Mouse (Mus musculus): ENCODE results near the gene Klhl31.

The Klhl31 gene

DNA sequence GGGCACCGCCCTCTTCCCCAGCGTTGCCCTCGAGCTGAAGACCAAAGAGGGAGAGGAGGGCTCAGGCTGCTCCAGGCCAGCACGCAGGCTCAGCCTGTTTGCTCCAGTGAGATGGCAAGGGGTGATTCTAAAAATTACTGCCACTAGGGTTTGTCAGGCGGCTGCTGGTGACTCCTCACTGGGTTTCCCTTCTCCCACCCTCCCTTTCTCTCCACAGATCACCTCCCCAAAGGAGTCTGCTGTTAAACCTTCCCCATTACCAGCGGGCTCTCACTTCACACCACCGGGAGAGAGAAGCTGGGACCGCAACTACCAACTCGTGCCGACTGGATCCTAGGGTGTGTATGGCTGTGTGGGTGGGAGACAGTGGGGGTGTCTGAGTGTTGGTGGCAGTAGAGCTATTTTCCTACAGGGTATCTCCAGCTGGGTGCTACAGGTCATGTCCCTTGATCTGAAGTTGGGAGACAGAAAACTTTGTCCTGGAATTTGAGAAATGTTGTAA lies at the start of gene Klhl31:
TSS of gene Klhl31 (plus strand) at position 51 of the 502 bp plus-strand sequence.
- DNase-seq, result no peak

GRCm38 (mm10) chr9:77586806-77587591 lies 49.3 kb upstream of the Klhl31 start:
- DNase-seq, result no peak

DNA sequence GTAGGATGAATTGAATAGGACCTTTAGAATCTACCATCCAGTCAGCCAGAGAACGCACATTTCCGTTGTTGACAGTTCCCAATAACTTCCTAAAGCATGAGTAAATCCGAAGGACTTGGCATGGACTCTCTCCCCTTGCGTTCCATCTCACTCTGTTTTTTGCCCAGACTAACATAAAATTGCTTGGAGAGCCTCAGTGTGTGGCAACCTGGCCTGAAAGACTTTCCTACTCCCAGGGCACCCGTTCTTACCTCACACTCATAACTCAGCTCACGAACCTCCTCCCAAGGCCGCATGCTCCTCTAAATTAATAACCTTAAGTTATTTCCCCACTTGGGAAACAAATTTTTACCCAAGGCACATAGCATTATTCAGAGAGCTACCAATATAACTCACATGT lies 48.7 kb upstream of the Klhl31 start:
- no peak for DNase-seq

GRCm38 (mm10) chr9:77589496-77589895 lies 46.8 kb upstream of the Klhl31 start:
- no peak for DNase-seq

DNA sequence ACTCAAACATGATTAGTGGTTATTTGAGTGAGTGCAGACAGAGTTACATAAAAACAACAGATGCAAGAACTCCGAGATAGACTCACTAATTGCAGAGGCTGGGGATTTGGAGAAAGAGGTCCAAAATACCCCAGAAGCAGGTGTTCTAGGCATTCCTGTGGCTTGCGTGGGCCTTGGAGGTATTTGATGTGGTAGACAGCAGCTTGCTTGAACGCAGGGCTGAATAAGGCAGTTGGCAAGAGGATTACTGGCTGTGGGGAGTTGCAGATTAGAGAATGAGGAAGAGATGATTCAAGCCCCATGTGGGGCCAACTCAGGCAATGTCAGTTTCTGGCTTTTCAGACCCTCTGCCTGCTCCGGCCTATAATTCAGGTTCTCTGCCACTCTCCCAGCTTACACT lies 43.9 kb upstream of the Klhl31 start:
- no peak for DNase-seq

DNA sequence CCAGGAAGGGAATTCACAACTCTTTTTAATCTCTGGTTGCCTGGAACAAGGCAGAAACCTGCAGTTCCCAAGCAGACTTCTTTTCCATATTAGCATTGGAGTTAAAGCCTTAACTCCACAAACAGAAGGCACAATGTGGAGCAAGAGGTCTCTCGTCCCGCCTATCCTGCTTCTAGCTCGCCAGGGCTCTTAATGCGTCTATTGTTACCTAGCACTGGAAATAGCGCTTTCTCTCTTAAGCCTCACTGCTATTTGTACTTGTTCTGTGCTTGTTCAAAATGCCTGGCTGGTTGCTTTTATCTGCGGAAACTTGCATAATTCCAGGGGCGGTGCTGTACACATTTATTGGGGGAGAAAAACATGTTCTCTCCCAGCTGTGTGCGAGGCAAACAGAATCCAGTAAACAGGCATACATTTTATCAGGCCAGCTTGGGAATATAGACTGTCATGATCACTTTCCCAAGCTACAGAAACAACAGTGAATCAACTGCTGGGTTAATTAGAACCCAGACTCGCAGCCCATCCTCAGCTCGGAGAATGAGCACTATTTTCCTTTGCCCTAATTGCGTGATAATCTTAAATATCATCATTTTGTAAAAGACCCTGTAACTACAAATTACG lies 41.2 kb upstream of the Klhl31 start:
- no peak for DNase-seq

DNA sequence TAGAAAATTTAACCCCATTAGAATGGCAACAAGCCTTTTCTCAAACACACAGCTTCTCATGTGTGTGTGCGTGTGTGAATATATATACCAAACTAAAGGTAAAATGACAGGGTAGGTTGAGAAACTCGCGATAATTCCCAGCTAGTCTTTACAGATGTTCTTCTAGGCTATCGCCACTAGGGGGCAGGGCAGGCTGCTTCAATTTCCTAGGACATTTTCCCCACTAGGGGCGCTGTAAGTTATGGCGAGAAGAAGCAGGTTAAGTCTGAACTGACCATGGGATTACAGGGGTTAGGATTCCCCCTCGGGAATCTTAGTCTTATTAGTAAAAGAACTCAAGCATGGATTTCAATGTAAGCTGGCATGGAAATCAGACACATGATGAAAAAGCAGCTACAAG lies 39.9 kb upstream of the Klhl31 start:
- DNase-seq, result peak; percentile 66 to 79

DNA sequence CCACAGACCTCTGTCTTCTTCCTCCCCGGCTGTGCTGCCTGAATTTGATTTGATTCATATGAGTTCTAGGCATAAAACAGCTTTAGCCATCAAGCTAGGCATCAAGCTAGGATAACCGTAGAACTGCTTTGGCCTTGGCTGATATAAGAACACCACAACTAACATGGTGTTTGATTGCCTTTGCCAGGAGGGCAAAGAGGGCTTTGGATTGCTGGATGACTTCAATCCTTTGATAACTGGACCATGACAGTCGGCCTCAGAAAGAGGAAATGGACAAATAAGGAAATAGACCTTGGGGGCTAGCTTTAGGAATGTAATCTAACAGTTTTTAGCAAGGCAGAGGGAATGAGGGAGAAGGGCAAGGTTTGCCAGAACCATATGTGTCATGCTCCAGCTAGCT lies 37.7 kb upstream of the Klhl31 start:
- no peak for DNase-seq

DNA sequence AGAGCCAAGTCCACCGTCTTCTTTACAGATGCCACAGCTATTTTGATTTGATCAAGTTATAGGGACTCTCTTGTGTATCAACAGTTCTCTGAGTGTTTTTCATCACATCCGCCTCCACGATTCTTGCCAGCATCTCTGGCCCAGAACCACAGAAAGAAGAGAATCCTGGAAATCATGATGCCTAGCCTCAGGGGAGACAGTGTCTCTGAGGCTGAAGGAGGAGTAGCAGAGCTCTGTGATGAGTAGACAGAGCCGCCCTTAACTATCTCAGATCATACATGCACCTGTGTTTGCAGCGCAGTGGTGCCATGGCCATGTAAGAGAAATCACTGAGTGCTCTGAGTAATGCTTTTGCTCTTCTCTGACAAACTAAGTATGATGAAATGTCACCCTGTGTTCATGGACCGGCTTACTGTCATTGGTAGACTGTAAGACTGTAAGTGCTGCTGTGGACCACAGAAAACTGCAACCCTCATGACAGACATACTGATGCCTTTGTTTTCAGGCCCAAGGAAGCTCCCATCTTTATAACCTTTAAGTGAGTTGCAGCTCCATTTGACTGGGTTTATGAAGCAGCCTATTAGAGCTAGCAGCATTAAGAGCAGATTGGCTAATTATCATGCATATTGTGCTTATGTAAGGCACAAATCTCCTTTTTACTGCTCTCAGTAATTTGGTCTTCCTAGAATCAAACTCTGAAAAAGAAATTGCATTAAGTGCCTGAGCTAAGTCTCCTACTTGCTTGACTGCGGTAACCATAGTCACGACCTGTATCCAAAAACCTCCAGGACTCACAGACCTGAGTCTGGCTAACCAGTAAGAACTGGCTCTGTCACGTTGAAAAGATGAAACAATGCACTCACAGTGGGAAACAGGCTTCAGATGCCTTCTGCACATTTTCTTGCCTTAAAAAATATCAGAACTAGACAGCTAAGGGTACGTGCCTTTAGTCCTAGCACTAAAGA lies 33.7 kb upstream of the Klhl31 start:
- DNase-seq, result no peak

DNA sequence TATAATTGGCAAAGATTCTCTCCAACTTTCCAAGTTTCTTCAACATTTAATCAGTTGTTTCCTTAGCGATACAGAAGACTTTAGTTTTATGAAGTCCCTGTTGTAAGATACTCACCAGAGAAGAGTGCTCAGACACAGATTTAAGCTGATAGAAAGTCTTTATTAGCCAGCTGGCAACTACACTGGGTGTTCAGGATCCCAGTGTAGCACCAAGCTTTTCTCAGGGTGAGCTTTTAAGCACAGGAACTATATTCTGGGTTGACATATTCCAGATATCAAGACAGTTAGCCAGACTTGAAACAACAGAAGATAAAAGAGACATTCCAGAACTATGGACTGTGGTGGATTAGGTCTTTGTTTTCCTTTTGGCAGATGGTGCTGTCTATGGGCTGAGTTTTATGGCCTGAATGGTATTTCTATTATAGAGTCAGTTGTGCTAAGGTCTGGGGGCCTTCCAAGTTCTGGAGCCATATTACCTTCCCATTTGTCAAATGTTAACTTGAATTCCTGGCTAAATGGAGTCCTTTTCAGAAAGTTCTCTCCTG lies 32.3 kb upstream of the Klhl31 start:
- DNase-seq, result no peak

- no peak for DNase-seq
Measured at GRCm38 (mm10) chr9:77607295-77607694, 29.0 kb upstream of the Klhl31 start.

- no peak for DNase-seq
Measured at GRCm38 (mm10) chr9:77607840-77608239, 28.5 kb upstream of the Klhl31 start.

DNA sequence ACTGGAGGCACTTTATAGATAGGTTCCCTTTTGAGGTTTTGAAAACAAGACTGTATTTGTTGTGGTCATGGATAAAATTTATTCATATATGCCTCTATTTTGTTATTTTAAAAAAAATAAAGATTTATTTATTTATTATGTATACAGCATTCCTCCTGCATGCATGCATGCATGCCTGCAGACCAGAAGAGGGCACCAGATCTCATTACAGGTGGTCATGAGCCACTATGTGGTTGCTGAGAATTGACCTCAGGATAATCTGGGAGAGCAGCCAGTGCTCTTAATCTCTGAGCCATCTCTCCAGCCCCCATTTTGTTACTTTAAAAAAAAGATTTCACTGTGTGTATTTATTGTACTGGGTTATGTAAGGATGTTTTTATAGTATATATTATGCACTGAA lies 25.5 kb upstream of the Klhl31 start:
- DNase-seq, result no peak

DNA sequence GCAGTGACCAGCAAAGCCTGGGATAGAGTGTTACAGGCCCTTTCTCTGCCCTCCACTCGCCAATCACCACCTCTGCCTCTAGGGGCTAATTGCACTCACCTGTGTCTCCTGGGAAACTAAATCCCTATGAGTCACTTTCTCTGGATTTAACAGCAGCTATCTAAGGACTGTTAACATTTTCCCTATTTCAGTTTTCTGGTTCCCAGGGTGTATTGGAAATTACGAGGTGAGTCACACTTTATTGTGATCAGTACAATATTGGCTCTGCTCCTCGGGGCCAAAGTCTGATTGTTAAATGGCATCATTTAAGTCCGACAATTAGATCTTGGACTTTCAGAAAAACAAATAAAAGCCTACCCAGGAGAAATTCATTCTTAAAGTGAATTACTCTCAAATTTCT lies 24.0 kb upstream of the Klhl31 start:
- DNase-seq, result no peak

- DNase-seq, result no peak
Measured at GRCm38 (mm10) chr9:77615868-77616267, 20.4 kb upstream of the Klhl31 start.

- no peak for DNase-seq
Measured at GRCm38 (mm10) chr9:77616796-77617195, 19.5 kb upstream of the Klhl31 start.

- no peak for DNase-seq
Measured at GRCm38 (mm10) chr9:77617751-77618150, 18.5 kb upstream of the Klhl31 start.

GRCm38 (mm10) chr9:77618392-77618791 lies 17.9 kb upstream of the Klhl31 start:
- DNase-seq, result no peak

- DNase-seq, result no peak
Measured at GRCm38 (mm10) chr9:77620077-77620476, 16.2 kb upstream of the Klhl31 start.

DNA sequence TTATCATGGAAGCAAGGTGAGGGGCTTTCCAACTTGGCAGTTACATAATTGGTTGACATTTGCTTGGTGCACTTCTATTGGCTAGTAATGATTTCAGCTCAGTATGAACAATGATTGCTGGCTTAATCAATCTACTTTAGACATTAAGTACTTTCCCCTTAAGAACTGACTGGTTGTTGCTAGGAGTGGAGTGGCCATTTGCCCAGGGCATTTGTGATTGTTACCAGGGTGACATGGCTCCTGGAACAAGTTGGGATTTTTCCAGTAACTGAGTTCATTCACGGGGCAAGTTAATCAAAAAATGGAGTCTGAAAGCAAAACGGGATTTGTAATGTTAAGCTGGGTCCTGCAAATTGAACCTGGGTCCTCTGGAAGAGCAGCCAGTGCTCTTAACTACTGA lies 15.8 kb upstream of the Klhl31 start:
- DNase-seq, result no peak

- DNase-seq, result no peak
Measured at GRCm38 (mm10) chr9:77622874-77623273, 13.4 kb upstream of the Klhl31 start.

DNA sequence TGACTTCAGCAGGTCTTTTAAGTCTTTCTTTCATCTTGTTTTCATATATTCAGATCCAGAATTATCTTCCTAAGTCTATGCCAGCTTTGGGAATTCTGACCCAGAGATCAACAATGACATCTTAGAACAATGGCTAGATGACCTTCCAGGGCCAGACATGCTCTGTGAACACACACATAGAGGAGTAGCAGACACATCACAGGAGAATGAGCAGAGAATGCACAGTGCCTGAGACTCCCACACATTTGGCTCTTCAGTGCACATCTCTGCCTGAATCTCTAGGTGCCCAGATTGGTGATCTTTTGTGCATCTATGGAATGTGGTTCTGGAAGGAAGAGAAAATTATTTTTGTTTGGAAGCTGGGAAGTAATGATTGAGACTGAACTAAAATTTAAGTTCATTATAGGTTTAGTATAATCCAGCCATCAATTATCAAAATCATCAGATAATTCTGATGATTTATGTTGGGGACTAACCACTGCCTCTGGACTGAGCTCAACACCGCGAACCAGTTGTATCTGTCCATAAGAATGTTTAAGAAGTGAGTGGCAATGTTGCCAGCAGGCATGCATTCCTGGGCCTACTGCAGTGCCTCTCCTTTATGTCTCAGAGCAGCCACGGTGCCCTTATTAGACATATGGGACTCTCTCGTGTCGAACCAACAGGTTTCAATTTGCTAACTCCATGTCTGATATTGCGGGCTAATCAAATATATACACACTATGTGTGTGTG lies 12.8 kb upstream of the Klhl31 start:
- DNase-seq, result no peak

Data from cerebellum, postnatal 36 days (tissue).